Mouse (Mus musculus) leukemia stem cell, adult 10-12 weeks (primary cell): ENCODE results near the gene Dhx40. TPM values are rescaled to one million over a fixed set of nuclear protein-coding genes. Genes with fewer than 3 reads are reported as not detected.

ENCODE experiments used
- polyA plus RNA-seq: library from polyadenylated mRNA; stranded (reverse); fragments of >175 nt; gene quantifications from 2 replicates; pipeline ENCODE4 v1.2.3, GENCODE M21; 2012; ENCODE audit warnings: low replicate concordance

Dhx40 gene
- polyA plus RNA-seq: 2.4 and 3.3 TPM in 2 replicates

DNA sequence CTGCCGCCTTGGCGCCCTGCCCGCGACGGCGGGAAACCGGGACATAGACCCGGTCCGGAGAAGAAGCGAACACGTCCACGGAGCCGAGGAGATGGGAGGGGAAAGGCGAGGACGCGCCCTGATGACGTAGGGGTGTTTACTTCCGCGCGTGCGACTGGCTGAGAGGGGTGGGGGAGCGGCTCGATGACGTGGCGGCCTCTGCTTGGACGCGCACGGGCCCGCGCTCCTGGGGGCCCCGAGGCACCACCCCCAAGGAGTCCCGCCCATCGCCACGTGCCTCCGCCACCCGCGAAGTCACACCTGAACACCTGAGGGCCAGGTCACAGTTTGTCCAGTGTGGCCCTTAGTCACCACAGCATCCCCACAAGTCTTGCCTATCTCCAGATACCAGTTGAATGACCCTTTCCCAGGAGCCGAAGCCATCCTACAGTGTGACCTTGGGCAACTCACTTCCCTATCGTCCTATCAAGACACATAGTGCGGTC lies at the start of gene Dhx40:
Dhx40 (minus strand) TSS at position 242 of the 485 bp plus-strand sequence.

GRCm38 (mm10) chr11:86757480-86758371 lies 49.8 kb downstream of the Dhx40 start, which contains the start of gene Cltc:
Gene Cltc (minus strand): TSS chr11:86757565.

Other genes with a start within 250 kb of the Dhx40 start
- gene Vmp1, start 123.9 kb downstream of the Dhx40 start, polyA plus RNA-seq: 3.8 and 18.8 TPM in 2 replicates
- 0.15 and 1.4 TPM in 2 replicates for gene Ptrh2, start 123.8 kb downstream of the Dhx40 start, polyA plus RNA-seq
- gene Cltc, start 50.2 kb downstream of the Dhx40 start, polyA plus RNA-seq: 81.6 and 150 TPM in 2 replicates
- gene Ypel2, start 186.0 kb upstream of the Dhx40 start, polyA plus RNA-seq: 0.62 and 1.4 TPM in 2 replicates